Mouse (Mus musculus): ENCODE measurements around the gene Hgd. TPM values are rescaled to one million over a fixed set of nuclear protein-coding genes. Genes with fewer than 3 reads are reported as not detected.

The Hgd gene
- polyA plus RNA-seq, 1 experiment from 2014 or later: 0.19 TPM

DNA sequence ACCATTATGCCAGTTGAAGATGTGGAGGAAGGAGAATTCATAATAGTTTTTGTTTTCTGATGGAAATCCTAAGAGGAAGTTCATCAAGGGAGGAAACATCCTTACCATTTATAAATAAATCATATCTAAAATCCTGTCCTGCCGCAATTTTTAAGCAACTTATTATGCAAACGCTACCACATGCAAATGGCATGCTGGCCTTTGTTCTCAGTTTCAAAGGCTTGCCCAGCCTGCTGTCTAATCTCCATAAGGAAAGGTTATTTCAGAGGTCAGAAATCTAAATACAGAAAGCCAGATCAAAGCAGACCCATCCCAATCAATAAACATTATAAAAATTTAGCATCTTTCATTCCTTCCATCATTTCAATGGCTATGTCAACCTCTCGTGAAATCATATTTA lies 1.9 kb downstream of the Hgd start:
- H3K4me3 ChIP-seq (ENCODE audit: control insufficient read depth in 1 of 2, insufficient read depth in 1 of 2, low read depth in 1 of 2, low read length in 2 of 2): no peak overlapping the region
- H3K27me3 ChIP-seq (ENCODE audit: control insufficient read depth, insufficient read depth, low read length): no peaks in the 10 kb centered on the region
- H3K36me3 ChIP-seq (ENCODE audit: control insufficient read depth, insufficient read depth, low read length): no peaks in the 10 kb centered on the region
- H3K27ac ChIP-seq (replicated peaks in 1 of 2; ENCODE audit: control insufficient read depth in 1 of 2, insufficient read depth in 1 of 2, low read depth in 2 of 2, low read length in 2 of 2): no peak overlapping the region
- peaks cover 9 to 17% of the 10 kb centered on the region in 2 experiments for H3K4me1 ChIP-seq (ENCODE audit: control insufficient read depth in 2 of 2, insufficient read depth in 2 of 2, low read length in 2 of 2)
- 87% methylated on average over 3 of the region's 3 CpGs for WGBS
- H3K4me2 ChIP-seq (ENCODE audit: low read length): no peak overlapping the region
- H3K9me3 ChIP-seq (ENCODE audit: control insufficient read depth, low read length): no peaks in the 10 kb centered on the region
- H3K9ac ChIP-seq (ENCODE audit: low read length): no peak overlapping the region
- no peak for ATAC-seq (ENCODE audit: insufficient number of reproducible peaks, insufficient read depth, low FRiP score, low read depth)

DNA sequence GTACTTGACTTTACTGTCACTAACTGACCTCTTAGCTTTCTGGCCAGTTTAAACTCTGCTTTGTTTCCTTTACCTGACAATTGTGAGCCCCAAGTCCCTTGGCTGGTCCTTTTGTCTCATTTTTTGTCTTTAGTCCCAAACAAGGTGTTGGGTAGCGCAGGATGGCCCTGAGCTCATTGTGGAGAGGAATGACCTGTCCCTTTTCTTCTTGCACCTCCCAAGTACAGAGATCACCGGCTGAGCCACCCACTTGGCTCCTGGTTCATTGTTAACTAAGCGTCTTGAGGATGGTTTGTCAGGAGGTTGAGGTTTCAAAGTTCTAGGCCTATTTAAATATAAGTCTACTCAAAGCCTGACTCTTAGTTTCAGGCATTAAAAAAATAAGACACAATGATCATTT lies 3.4 kb downstream of the Hgd start:
- Histone ChIP-seq H3K4me1 (ENCODE audit: control insufficient read depth in 2 of 2, insufficient read depth in 2 of 2, low read length in 2 of 2) (peaks cover 9 to 17% of the 10 kb centered on the region in 2 experiments), H3K27ac (replicated peaks in 1 of 2; ENCODE audit: control insufficient read depth in 1 of 2, insufficient read depth in 1 of 2, low read depth in 2 of 2, low read length in 2 of 2) (no peak overlapping the region), H3K4me3 (ENCODE audit: control insufficient read depth in 1 of 2, insufficient read depth in 1 of 2, low read depth in 1 of 2, low read length in 2 of 2) (no peak overlapping the region), H3K9me3 (ENCODE audit: control insufficient read depth, low read length) (no peaks in the 10 kb centered on the region), H3K9ac (ENCODE audit: low read length) (no peak overlapping the region), H3K36me3 (ENCODE audit: control insufficient read depth, insufficient read depth, low read length) (no peaks in the 10 kb centered on the region), H3K27me3 (ENCODE audit: control insufficient read depth, insufficient read depth, low read length) (no peaks in the 10 kb centered on the region), H3K4me2 (ENCODE audit: low read length) (no peak overlapping the region)
- ATAC-seq (ENCODE audit: insufficient number of reproducible peaks, insufficient read depth, low FRiP score, low read depth): no peak
- WGBS: 93% methylated on average over 3 of the region's 3 CpGs

DNA sequence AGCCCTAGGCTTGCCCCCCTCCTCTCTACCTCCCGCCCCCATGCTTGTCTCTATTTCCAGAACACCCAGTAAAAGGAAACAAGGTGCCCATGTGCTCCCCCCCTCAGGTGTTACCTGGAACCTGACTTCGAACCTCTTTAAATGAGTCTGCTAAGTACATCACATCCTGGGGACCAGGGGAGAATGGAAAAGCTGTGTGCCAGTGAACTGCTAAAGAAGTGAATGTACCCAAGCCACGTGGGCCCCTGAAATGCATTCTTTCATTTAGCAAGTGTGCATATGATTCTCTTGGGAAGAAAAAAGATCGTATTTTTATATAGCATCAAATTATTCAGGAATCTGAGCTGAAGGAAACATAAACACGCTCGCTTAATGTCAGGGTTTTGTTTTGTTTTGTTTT lies 3.8 kb downstream of the Hgd start:
- Histone ChIP-seq H3K4me1 (ENCODE audit: control insufficient read depth in 2 of 2, insufficient read depth in 2 of 2, low read length in 2 of 2) (peaks cover 9 to 17% of the 10 kb centered on the region in 2 experiments), H3K4me2 (ENCODE audit: low read length) (peak overlapping the region; percentile 71), H3K27ac (replicated peaks in 1 of 2; ENCODE audit: control insufficient read depth in 1 of 2, insufficient read depth in 1 of 2, low read depth in 2 of 2, low read length in 2 of 2) (0 out of 4 replicates have a peak overlapping the region, but pooled peaks of 1 of the 2 experiments have one; percentile 26), H3K9ac (ENCODE audit: low read length) (peak overlapping the region; percentile 68), H3K27me3 (ENCODE audit: control insufficient read depth, insufficient read depth, low read length) (no peaks in the 10 kb centered on the region), H3K4me3 (ENCODE audit: control insufficient read depth in 1 of 2, insufficient read depth in 1 of 2, low read depth in 1 of 2, low read length in 2 of 2) (peak overlapping the region; percentile 37 to 39; a peak in 2 of 4 replicates), H3K36me3 (ENCODE audit: control insufficient read depth, insufficient read depth, low read length) (no peaks in the 10 kb centered on the region), H3K9me3 (ENCODE audit: control insufficient read depth, low read length) (no peaks in the 10 kb centered on the region)
- WGBS: 54% methylated on average over 6 of the region's 6 CpGs
- ATAC-seq (ENCODE audit: insufficient number of reproducible peaks, insufficient read depth, low FRiP score, low read depth): no peak

DNA sequence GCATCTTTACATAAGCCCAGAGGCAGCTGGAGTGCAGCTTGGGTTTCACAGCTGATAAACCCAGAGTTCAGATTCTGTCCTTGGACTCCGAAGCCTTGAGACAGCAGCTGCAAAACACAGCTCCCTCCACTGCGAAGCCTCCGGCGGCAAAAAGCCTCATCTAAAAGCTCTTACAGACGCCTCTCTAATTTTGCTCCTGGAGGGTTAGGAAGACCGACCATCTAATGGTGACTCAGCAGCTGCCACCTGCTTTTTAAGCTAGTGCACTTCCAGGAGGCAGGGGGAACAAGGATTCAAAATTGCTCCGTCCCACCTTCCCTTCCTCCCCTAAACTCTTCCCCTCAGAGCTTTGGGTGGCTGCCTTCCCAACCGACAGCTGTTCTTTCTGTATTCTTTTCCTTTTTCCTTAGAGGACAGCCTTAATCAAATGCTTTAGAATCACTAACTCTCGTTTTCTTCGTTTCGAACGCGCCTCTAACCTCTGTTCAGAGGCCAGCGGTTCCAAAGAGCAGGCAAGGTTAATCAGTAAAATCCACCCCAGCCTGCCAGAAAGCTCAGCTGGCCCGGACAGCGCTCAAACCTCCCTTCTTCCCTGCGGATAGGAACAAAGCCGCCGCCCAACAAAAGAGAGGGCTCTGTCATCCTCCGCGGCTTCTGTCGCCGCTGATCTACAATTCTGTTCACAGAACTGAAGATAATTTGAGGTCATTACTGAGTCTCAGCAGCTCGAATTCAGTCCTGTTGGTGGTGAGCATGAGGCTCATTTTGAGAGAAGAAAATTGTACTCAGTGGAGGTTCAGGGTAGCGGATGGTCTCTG lies 4.5 kb downstream of the Hgd start:
- WGBS: 5% methylated on average over 25 of the region's 25 CpGs
- H3K4me2 ChIP-seq (ENCODE audit: low read length): peak overlapping the region; percentile 71
- no peaks in the 10 kb centered on the region for H3K9me3 ChIP-seq (ENCODE audit: control insufficient read depth, low read length)
- peak overlapping the region; percentile 18 to 26; a peak in 3 of 4 replicates for H3K27ac ChIP-seq (replicated peaks in 1 of 2; ENCODE audit: control insufficient read depth in 1 of 2, insufficient read depth in 1 of 2, low read depth in 2 of 2, low read length in 2 of 2)
- H3K4me1 ChIP-seq (ENCODE audit: control insufficient read depth in 2 of 2, insufficient read depth in 2 of 2, low read length in 2 of 2): peaks cover 9 to 16% of the 10 kb centered on the region in 2 experiments
- peak overlapping the region; percentile 37 to 39 for H3K4me3 ChIP-seq (ENCODE audit: control insufficient read depth in 1 of 2, insufficient read depth in 1 of 2, low read depth in 1 of 2, low read length in 2 of 2)
- no peak for ATAC-seq (ENCODE audit: insufficient number of reproducible peaks, insufficient read depth, low FRiP score, low read depth)
- no peaks in the 10 kb centered on the region for H3K27me3 ChIP-seq (ENCODE audit: control insufficient read depth, insufficient read depth, low read length)
- H3K9ac ChIP-seq (ENCODE audit: low read length): peak overlapping the region; percentile 68
- H3K36me3 ChIP-seq (ENCODE audit: control insufficient read depth, insufficient read depth, low read length): no peaks in the 10 kb centered on the region

DNA sequence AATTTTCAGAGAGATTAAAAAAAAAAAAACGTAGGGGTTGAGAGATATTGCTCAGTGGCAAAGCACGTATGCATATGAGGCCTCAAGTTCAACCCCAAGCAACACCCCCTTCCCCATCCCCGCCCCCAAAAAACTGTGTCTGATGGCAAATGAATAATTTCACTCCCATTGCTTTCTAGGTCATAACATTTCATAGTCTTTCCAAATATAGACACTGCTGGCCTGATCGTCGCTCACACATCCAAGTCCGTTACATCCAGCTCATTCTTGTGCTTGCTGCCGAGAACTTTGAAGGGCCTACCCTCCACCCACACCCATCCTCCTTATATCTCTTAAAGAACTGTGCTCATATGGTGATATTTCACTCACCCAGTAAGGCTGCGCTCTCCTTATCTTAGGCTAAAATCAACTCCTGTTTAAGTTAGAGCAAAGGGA lies 5.2 kb downstream of the Hgd start:
- H3K27ac ChIP-seq (replicated peaks in 1 of 2; ENCODE audit: control insufficient read depth in 1 of 2, insufficient read depth in 1 of 2, low read depth in 2 of 2, low read length in 2 of 2): no peak overlapping the region
- H3K27me3 ChIP-seq (ENCODE audit: control insufficient read depth, insufficient read depth, low read length): no peaks in the 10 kb centered on the region
- H3K4me2 ChIP-seq (ENCODE audit: low read length): no peak overlapping the region
- peaks cover 9 to 12% of the 10 kb centered on the region in 2 experiments for H3K4me1 ChIP-seq (ENCODE audit: control insufficient read depth in 2 of 2, insufficient read depth in 2 of 2, low read length in 2 of 2)
- WGBS: 65% methylated on average over 8 of the region's 8 CpGs
- no peak overlapping the region for H3K9ac ChIP-seq (ENCODE audit: low read length)
- H3K4me3 ChIP-seq (ENCODE audit: control insufficient read depth in 1 of 2, insufficient read depth in 1 of 2, low read depth in 1 of 2, low read length in 2 of 2): no peak overlapping the region
- no peaks in the 10 kb centered on the region for H3K9me3 ChIP-seq (ENCODE audit: control insufficient read depth, low read length)
- ATAC-seq (ENCODE audit: insufficient number of reproducible peaks, insufficient read depth, low FRiP score, low read depth): no peak
- H3K36me3 ChIP-seq (ENCODE audit: control insufficient read depth, insufficient read depth, low read length): no peaks in the 10 kb centered on the region

DNA sequence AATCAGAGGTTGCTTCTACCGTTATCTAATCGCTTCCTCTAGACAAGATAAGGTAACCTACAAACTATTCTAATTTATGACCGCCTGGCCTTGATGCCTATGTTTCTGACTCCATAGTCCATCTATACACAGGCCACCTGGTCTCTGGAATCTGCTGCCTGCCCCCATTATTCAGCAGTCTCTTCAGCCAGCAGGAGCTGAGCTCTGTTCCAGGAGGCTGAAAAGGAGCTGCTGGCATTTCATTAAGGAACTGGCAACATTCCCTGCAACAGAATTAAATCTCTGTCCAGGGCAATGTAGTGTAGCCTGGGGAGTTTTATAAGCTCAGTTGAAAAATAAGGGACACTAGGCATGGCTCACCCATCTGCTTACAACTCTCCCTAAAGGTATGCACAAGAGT lies 11.0 kb downstream of the Hgd start:
- ATAC-seq (ENCODE audit: insufficient number of reproducible peaks, insufficient read depth, low FRiP score, low read depth): no peak
- Histone ChIP-seq H3K9me3 (ENCODE audit: control insufficient read depth, low read length) (no peaks in the 10 kb centered on the region), H3K4me1 (ENCODE audit: control insufficient read depth in 2 of 2, insufficient read depth in 2 of 2, low read length in 2 of 2) (peaks cover 3% of the 10 kb centered on the region in 2 experiments; a peak in 2 of 4 replicates), H3K4me3 (ENCODE audit: control insufficient read depth in 1 of 2, insufficient read depth in 1 of 2, low read depth in 1 of 2, low read length in 2 of 2) (no peak overlapping the region), H3K4me2 (ENCODE audit: low read length) (no peak overlapping the region), H3K36me3 (ENCODE audit: control insufficient read depth, insufficient read depth, low read length) (no peaks in the 10 kb centered on the region), H3K27ac (replicated peaks in 1 of 2; ENCODE audit: control insufficient read depth in 1 of 2, insufficient read depth in 1 of 2, low read depth in 2 of 2, low read length in 2 of 2) (no peak overlapping the region), H3K9ac (ENCODE audit: low read length) (no peak overlapping the region), H3K27me3 (ENCODE audit: control insufficient read depth, insufficient read depth, low read length) (no peaks in the 10 kb centered on the region)
- 84% methylated on average over 3 of the region's 3 CpGs for WGBS

DNA sequence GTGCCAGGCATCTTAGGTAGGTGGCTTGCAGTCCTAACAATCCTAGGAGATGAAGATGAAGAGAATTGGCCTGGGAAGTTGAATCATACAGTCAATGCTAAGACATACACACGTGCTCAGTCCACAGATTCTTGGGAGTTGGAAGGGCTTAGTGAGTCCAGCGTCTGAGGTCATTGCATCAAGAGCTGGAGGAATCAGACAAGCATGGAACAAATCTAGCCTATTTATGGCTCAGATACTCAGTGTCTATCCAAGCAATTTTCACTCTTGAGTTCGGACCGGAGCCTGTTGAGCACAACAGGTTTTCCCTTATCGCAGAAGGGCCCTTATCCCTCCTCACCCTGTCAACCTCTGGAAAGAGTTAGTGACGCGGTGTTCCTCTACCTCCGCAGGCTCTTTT lies 11.6 kb downstream of the Hgd start:
- no peak overlapping the region for H3K4me3 ChIP-seq (ENCODE audit: control insufficient read depth in 1 of 2, insufficient read depth in 1 of 2, low read depth in 1 of 2, low read length in 2 of 2)
- 43% methylated on average over 8 of the region's 8 CpGs for WGBS
- no peak for ATAC-seq (ENCODE audit: insufficient number of reproducible peaks, insufficient read depth, low FRiP score, low read depth)
- peaks cover 3% of the 10 kb centered on the region in 2 experiments; a peak in 2 of 4 replicates for H3K4me1 ChIP-seq (ENCODE audit: control insufficient read depth in 2 of 2, insufficient read depth in 2 of 2, low read length in 2 of 2)
- no peak overlapping the region for H3K27ac ChIP-seq (replicated peaks in 1 of 2; ENCODE audit: control insufficient read depth in 1 of 2, insufficient read depth in 1 of 2, low read depth in 2 of 2, low read length in 2 of 2)
- no peak overlapping the region for H3K4me2 ChIP-seq (ENCODE audit: low read length)
- H3K36me3 ChIP-seq (ENCODE audit: control insufficient read depth, insufficient read depth, low read length): no peaks in the 10 kb centered on the region
- no peaks in the 10 kb centered on the region for H3K27me3 ChIP-seq (ENCODE audit: control insufficient read depth, insufficient read depth, low read length)
- no peaks in the 10 kb centered on the region for H3K9me3 ChIP-seq (ENCODE audit: control insufficient read depth, low read length)
- H3K9ac ChIP-seq (ENCODE audit: low read length): no peak overlapping the region

Data from heart, embryonic 14.5 days (tissue).